Mouse (Mus musculus) cortical plate, adult 2 months (tissue): ENCODE measurements around the gene Olfr433. TPM values are rescaled to one million over a fixed set of nuclear protein-coding genes. Genes with fewer than 3 reads are reported as not detected.

Source experiments
- H3K27ac ChIP-seq: fragments of 200-500 bp; 2 replicates; pipeline ENCODE4 v1.5.1; 2012; ENCODE audit warnings: low read length, control low read depth, inconsistent platforms; ENCODE audit not compliant: insufficient read depth
- H3K4me1 ChIP-seq: fragments of 200-500 bp; 2 replicates; pipeline ENCODE4 v1.6.1; 2011; ENCODE audit warnings: low read length; ENCODE audit not compliant: control insufficient read depth, insufficient read depth
- H3K4me3 ChIP-seq: fragments of 200-500 bp; 2 replicates; pipeline ENCODE4 v1.5.1; 2011; ENCODE audit warnings: mild to moderate bottlenecking, low read length, control low read depth; ENCODE audit not compliant: insufficient read depth
- CTCF ChIP-seq: fragments of 200-500 bp; IDR thresholded peaks from 2 replicates; pipeline ENCODE4 v1.5.1; 2011; ENCODE audit warnings: mild to moderate bottlenecking, control low read depth, low read length; ENCODE audit not compliant: insufficient read depth; ENCODE audit errors: extremely low read depth
- POLR2A ChIP-seq: fragments of 200-500 bp; IDR thresholded peaks from 2 replicates; pipeline ENCODE4 v1.6.1; 2011; ENCODE audit warnings: mild to moderate bottlenecking, low read length, control low read depth; ENCODE audit not compliant: insufficient read depth; ENCODE audit errors: extremely low read depth
- polyA plus RNA-seq: library from polyadenylated mRNA; depleted of rRNA; stranded (reverse); fragments of >200 nt; gene quantifications from 2 replicates; pipeline ENCODE4 v1.2.3, GENCODE M21; 2012; rRNA removed

Gene Olfr433
- polyA plus RNA-seq, 1 experiment = not detected

GRCm38 (mm10) chr1:174050532-174050931 is 10.0 kb downstream of the Olfr433 start:
- Histone ChIP-seq H3K4me3 (no peak overlapping the region), H3K27ac (no peak overlapping the region), H3K4me1 (no peaks in the 10 kb centered on the region)
- TF ChIP-seq POLR2A (no peak), CTCF (no peak)

GRCm38 (mm10) chr1:174051515-174051914 is 11.0 kb downstream of the Olfr433 start:
- no peak overlapping the region for H3K4me3 ChIP-seq
- no peak overlapping the region for H3K27ac ChIP-seq
- no peaks in the 10 kb centered on the region for H3K4me1 ChIP-seq
- TF ChIP-seq CTCF = no peak
- TF ChIP-seq POLR2A = no peak

GRCm38 (mm10) chr1:174051931-174052536 is 11.5 kb downstream of the Olfr433 start:
- Histone ChIP-seq H3K27ac (no peak overlapping the region), H3K4me3 (no peak overlapping the region), H3K4me1 (no peaks in the 10 kb centered on the region)
- no peak for TF ChIP-seq POLR2A
- TF ChIP-seq CTCF = no peak

GRCm38 (mm10) chr1:174052981-174053380 is 12.5 kb downstream of the Olfr433 start:
- Histone ChIP-seq H3K4me3 (no peak overlapping the region), H3K27ac (no peak overlapping the region), H3K4me1 (no peaks in the 10 kb centered on the region)
- TF ChIP-seq CTCF (no peak), POLR2A (no peak)

GRCm38 (mm10) chr1:174055248-174055647 is 14.7 kb downstream of the Olfr433 start:
- no peak overlapping the region for H3K4me3 ChIP-seq
- H3K4me1 ChIP-seq = no peaks in the 10 kb centered on the region
- TF ChIP-seq POLR2A (no peak), CTCF (no peak)
- no peak overlapping the region for H3K27ac ChIP-seq

GRCm38 (mm10) chr1:174066305-174066704 is 25.8 kb downstream of the Olfr433 start, which contains the start of gene Olfr430:
Olfr430 (plus strand) TSS chr1:174066605.
- Histone ChIP-seq H3K4me1 (no peaks in the 10 kb centered on the region), H3K27ac (no peak within 1 kb of the TSS), H3K4me3 (no peak within 1 kb of the TSS)
- TF ChIP-seq CTCF (no peak), POLR2A (no peak)

GRCm38 (mm10) chr1:174084031-174084430 is 43.5 kb downstream of the Olfr433 start, which contains the start of gene Olfr429:
Olfr429 (plus strand) TSS chr1:174084331.
- no peaks in the 10 kb centered on the region for H3K4me1 ChIP-seq
- TF ChIP-seq POLR2A (no peak), CTCF (no peak)
- no peak within 1 kb of the TSS for H3K27ac ChIP-seq
- H3K4me3 ChIP-seq = no peak within 1 kb of the TSS

Other genes with a start within 250 kb of the Olfr433 start
- gene Ifi211, start 127.7 kb upstream of the Olfr433 start, polyA plus RNA-seq = 0.13 and 0.21 TPM in 2 replicates
- gene Mndal, start 98.2 kb upstream of the Olfr433 start, polyA plus RNA-seq = 1.8 and 2.7 TPM in 2 replicates
- 1.0 and 1.1 TPM in 2 replicates for gene Ifi203, start 98.0 kb upstream of the Olfr433 start, polyA plus RNA-seq
- gene Ifi202b, start 58.0 kb upstream of the Olfr433 start, polyA plus RNA-seq = not detected in 2 replicates
- 0.04 TPM in 1 of 2 replicates, not detected in the other for gene Ifi205, start 8.9 kb upstream of the Olfr433 start, polyA plus RNA-seq
- gene Olfr432, start 8.5 kb downstream of the Olfr433 start, polyA plus RNA-seq = not detected in 2 replicates
- not detected in 2 replicates for gene Olfr430, start 25.9 kb downstream of the Olfr433 start, polyA plus RNA-seq
- not detected in 2 replicates for gene Olfr429, start 43.6 kb downstream of the Olfr433 start, polyA plus RNA-seq
- gene Olfr427, start 56.2 kb downstream of the Olfr433 start, polyA plus RNA-seq = not detected in 2 replicates
- gene Olfr231, start 80.5 kb downstream of the Olfr433 start, polyA plus RNA-seq = not detected in 2 replicates
- not detected in 2 replicates for gene Olfr424, start 90.8 kb downstream of the Olfr433 start, polyA plus RNA-seq
- not detected in 2 replicates for gene Olfr420, start 114.9 kb downstream of the Olfr433 start, polyA plus RNA-seq
- not detected in 2 replicates for gene Spta1, start 132.1 kb downstream of the Olfr433 start, polyA plus RNA-seq
- gene Olfr419, start 211.4 kb downstream of the Olfr433 start, polyA plus RNA-seq = not detected in 2 replicates